Mouse (Mus musculus) neural tube, embryonic 13.5 days (tissue): ENCODE results near the gene Ptms. TPM values are rescaled to one million over a fixed set of nuclear protein-coding genes. Genes with fewer than 3 reads are reported as not detected.

ENCODE experiments used
- ATAC-seq: fragments of 200-750 bp; cut with Nextera tagmentation; 2 replicates; pipeline ENCODE4 v1.8.0; 2017; ENCODE audit warnings: low read depth, mild to moderate bottlenecking, moderate TSS enrichment, moderate library complexity
- H3K27ac ChIP-seq: fragments of 300-500 bp; sonication (generic); replicated peaks from 2 replicates; pipeline ENCODE4 v1.5.1; 2015; ENCODE audit warnings: moderate library complexity, mild to moderate bottlenecking, inconsistent platforms
- H3K27me3 ChIP-seq: fragments of 300-500 bp; sonication (generic); 2 replicates; pipeline ENCODE4 v1.6.1; 2015; ENCODE audit warnings: mild to moderate bottlenecking, inconsistent platforms
- H3K36me3 ChIP-seq: fragments of 300-500 bp; sonication (generic); 2 replicates; pipeline ENCODE4 v1.6.1; 2015; ENCODE audit warnings: mild to moderate bottlenecking, inconsistent platforms
- H3K4me1 ChIP-seq: fragments of 300-500 bp; sonication (generic); replicated peaks from 2 replicates; pipeline ENCODE4 v1.6.1; 2015; ENCODE audit warnings: inconsistent platforms
- H3K4me2 ChIP-seq: fragments of 300-500 bp; sonication (generic); 2 replicates; pipeline ENCODE4 v1.6.1; 2015; ENCODE audit warnings: inconsistent platforms, mild to moderate bottlenecking, moderate library complexity
- H3K4me3 ChIP-seq: fragments of 300-500 bp; sonication (generic); 2 replicates; pipeline ENCODE4 v1.5.1; 2015; ENCODE audit warnings: mild to moderate bottlenecking, inconsistent platforms
- H3K9ac ChIP-seq: fragments of 300-500 bp; sonication (generic); 2 replicates; pipeline ENCODE4 v1.6.1; 2015; ENCODE audit warnings: moderate library complexity, mild to moderate bottlenecking, inconsistent platforms
- H3K9me3 ChIP-seq: fragments of 300-500 bp; sonication (generic); 2 replicates; pipeline ENCODE4 v1.6.1; 2016; ENCODE audit warnings: inconsistent platforms
- WGBS: fragments of 180-500 bp; shearing (Covaris S2); methylation state at CpG from one replicate; pipeline ENCODE4 v1.1.7; 2015; 5-methylcytosine and 5-hydroxymethylcytosine counted together
- polyA plus RNA-seq: library from polyadenylated mRNA; unstranded; fragments of >200 nt; fragmentation: Nextera tagmentation; extraction: Ambion mirVana; gene quantifications from 2 replicates; pipeline ENCODE4 v1.2.1, GENCODE M21; 2015

The Ptms gene
- polyA plus RNA-seq, 1 experiment from 2014 or later: 797 TPM

- Histone ChIP-seq H3K27ac (no peak overlapping the region), H3K4me3 (no peak overlapping the region), H3K9ac (no peak overlapping the region), H3K4me1 (no peaks in the 10 kb centered on the region), H3K36me3 (peaks cover 10% of the 10 kb centered on the region), H3K27me3 (no peaks in the 10 kb centered on the region), H3K4me2 (no peak overlapping the region), H3K9me3 (no peaks in the 10 kb centered on the region)
- no peak for ATAC-seq
- 89% methylated on average over 3 of the region's 3 CpGs for WGBS
These were observed 23.6 kb upstream of the Ptms start for GRCm38 (mm10) chr6:124943526-124943925.

- no peak overlapping the region for H3K9ac ChIP-seq
- 94% methylated on average over 1 of the region's 1 CpGs for WGBS
- H3K9me3 ChIP-seq: no peaks in the 10 kb centered on the region
- H3K36me3 ChIP-seq: peaks cover 28% of the 10 kb centered on the region
- no peak overlapping the region for H3K27ac ChIP-seq
- H3K27me3 ChIP-seq: no peaks in the 10 kb centered on the region
- no peaks in the 10 kb centered on the region for H3K4me1 ChIP-seq
- H3K4me3 ChIP-seq: no peak overlapping the region
- no peak overlapping the region for H3K4me2 ChIP-seq
- no peak for ATAC-seq
These were observed 21.8 kb upstream of the Ptms start for GRCm38 (mm10) chr6:124941679-124942078.

GRCm38 (mm10) chr6:124938554-124938953 lies 18.7 kb upstream of the Ptms start:
- no peak overlapping the region for H3K4me3 ChIP-seq
- H3K27ac ChIP-seq: no peak overlapping the region
- peaks cover 13% of the 10 kb centered on the region; the same call in 1 of the 2 replicates for H3K4me1 ChIP-seq
- H3K9me3 ChIP-seq: no peaks in the 10 kb centered on the region
- no peak overlapping the region for H3K4me2 ChIP-seq
- no peak for ATAC-seq
- no peak overlapping the region for H3K9ac ChIP-seq
- H3K27me3 ChIP-seq: no peaks in the 10 kb centered on the region
- peaks cover 58% of the 10 kb centered on the region for H3K36me3 ChIP-seq
- WGBS: 94% methylated on average over 7 of the region's 7 CpGs

- Histone ChIP-seq H3K9ac (no peak overlapping the region), H3K9me3 (no peaks in the 10 kb centered on the region), H3K36me3 (peaks cover 63% of the 10 kb centered on the region), H3K4me3 (no peak overlapping the region), H3K27ac (no peak overlapping the region), H3K4me1 (peaks cover 21% of the 10 kb centered on the region), H3K27me3 (no peaks in the 10 kb centered on the region), H3K4me2 (no peak overlapping the region)
- no peak for ATAC-seq
- 87% methylated on average over 2 of the region's 2 CpGs for WGBS
These were observed 17.6 kb upstream of the Ptms start for GRCm38 (mm10) chr6:124937493-124937892.

GRCm38 (mm10) chr6:124936681-124937080 lies 16.8 kb upstream of the Ptms start:
- peaks cover 28% of the 10 kb centered on the region for H3K4me1 ChIP-seq
- H3K27me3 ChIP-seq: no peaks in the 10 kb centered on the region
- no peak for ATAC-seq
- H3K27ac ChIP-seq: no peak overlapping the region
- WGBS: 95% methylated on average over 1 of the region's 1 CpGs
- H3K9ac ChIP-seq: no peak overlapping the region
- H3K9me3 ChIP-seq: no peaks in the 10 kb centered on the region
- H3K4me3 ChIP-seq: no peak overlapping the region
- H3K4me2 ChIP-seq: no peak overlapping the region
- peaks cover 63% of the 10 kb centered on the region for H3K36me3 ChIP-seq

- no peak overlapping the region for H3K27ac ChIP-seq
- H3K4me1 ChIP-seq: peaks cover 36% of the 10 kb centered on the region
- H3K36me3 ChIP-seq: peaks cover 63% of the 10 kb centered on the region
- no peak overlapping the region for H3K4me3 ChIP-seq
- no peaks in the 10 kb centered on the region for H3K27me3 ChIP-seq
- no peak overlapping the region for H3K4me2 ChIP-seq
- no peak overlapping the region for H3K9ac ChIP-seq
- no peaks in the 10 kb centered on the region for H3K9me3 ChIP-seq
- WGBS: 93% methylated on average over 7 of the region's 7 CpGs
- ATAC-seq: no peak
These were observed 14.8 kb upstream of the Ptms start for GRCm38 (mm10) chr6:124934670-124935069.

- ATAC-seq: no peak
- H3K27me3 ChIP-seq: no peaks in the 10 kb centered on the region
- 96% methylated on average over 3 of the region's 3 CpGs for WGBS
- peaks cover 50% of the 10 kb centered on the region for H3K36me3 ChIP-seq
- H3K9ac ChIP-seq: no peak overlapping the region
- H3K4me2 ChIP-seq: peak overlapping the region; percentile 82; the same call in 1 of the 2 replicates
- no peaks in the 10 kb centered on the region for H3K9me3 ChIP-seq
- H3K4me3 ChIP-seq: peak overlapping the region; percentile 95; the same call in 1 of the 2 replicates
- peaks cover 39% of the 10 kb centered on the region for H3K4me1 ChIP-seq
- H3K27ac ChIP-seq: no peak overlapping the region
These were observed 13.2 kb upstream of the Ptms start for GRCm38 (mm10) chr6:124933127-124933526.

GRCm38 (mm10) chr6:124932314-124932695 lies 12.4 kb upstream of the Ptms start:
- H3K4me2 ChIP-seq: peak overlapping the region; percentile 82

GRCm38 (mm10) chr6:124931525-124932313 lies 11.8 kb upstream of the Ptms start:
- H3K9me3 ChIP-seq: no peaks in the 10 kb centered on the region
- peaks cover 39% of the 10 kb centered on the region for H3K4me1 ChIP-seq
- H3K36me3 ChIP-seq: peaks cover 36% of the 10 kb centered on the region
- ATAC-seq: peak; percentile 34
- H3K4me3 ChIP-seq: peak overlapping the region; percentile 95
- H3K27ac ChIP-seq: peak overlapping the region; percentile 97
- H3K9ac ChIP-seq: peak overlapping the region; percentile 99
- H3K27me3 ChIP-seq: no peaks in the 10 kb centered on the region
- peak overlapping the region; percentile 82 for H3K4me2 ChIP-seq
- WGBS: 1% methylated on average over 45 of the region's 48 CpGs

More at GRCm38 (mm10) chr6:124932314-124932695, 12.4 kb upstream of the Ptms start:
- no peaks in the 10 kb centered on the region for H3K27me3 ChIP-seq
- H3K9me3 ChIP-seq: no peaks in the 10 kb centered on the region
- peaks cover 39% of the 10 kb centered on the region for H3K4me1 ChIP-seq
- H3K4me3 ChIP-seq: peak overlapping the region; percentile 95
- H3K36me3 ChIP-seq: peaks cover 41% of the 10 kb centered on the region
- H3K9ac ChIP-seq: peak overlapping the region; percentile 99
- ATAC-seq: no peak
- H3K27ac ChIP-seq: peak overlapping the region; percentile 97
- WGBS: 50% methylated on average over 12 of the region's 12 CpGs

GRCm38 (mm10) chr6:124930754-124931524 lies 11.0 kb upstream of the Ptms start, which contains the start of gene Mlf2:
Gene Mlf2, plus strand, starts transcription at chr6:124931386.
- H3K27me3 ChIP-seq: no peaks in the 10 kb centered on the region
- WGBS: under 1% methylated on average over 54 of the region's 64 CpGs
- peak; percentile 95 for ATAC-seq
- H3K4me3 ChIP-seq: peak within 1 kb of the TSS; percentile 95
- peak within 1 kb of the TSS; percentile 97 for H3K27ac ChIP-seq
- H3K36me3 ChIP-seq: peaks cover 28% of the 10 kb centered on the region
- peaks cover 40% of the 10 kb centered on the region for H3K4me1 ChIP-seq
- peak within 1 kb of the TSS; percentile 82 for H3K4me2 ChIP-seq
- H3K9me3 ChIP-seq: no peaks in the 10 kb centered on the region
- peak within 1 kb of the TSS; percentile 99 for H3K9ac ChIP-seq

GRCm38 (mm10) chr6:124930231-124930630 lies 10.3 kb upstream of the Ptms start:
- peaks cover 21% of the 10 kb centered on the region for H3K36me3 ChIP-seq
- peak overlapping the region; percentile 97 for H3K27ac ChIP-seq
- WGBS: 52% methylated on average over 1 of the region's 1 CpGs
- ATAC-seq: no peak
- no peaks in the 10 kb centered on the region for H3K9me3 ChIP-seq
- peak overlapping the region; percentile 82 for H3K4me2 ChIP-seq
- peaks cover 47% of the 10 kb centered on the region for H3K4me1 ChIP-seq
- no peaks in the 10 kb centered on the region for H3K27me3 ChIP-seq
- peak overlapping the region; percentile 95 for H3K4me3 ChIP-seq
- peak overlapping the region; percentile 99 for H3K9ac ChIP-seq

- Histone ChIP-seq H3K4me3 (no peak overlapping the region), H3K9me3 (no peaks in the 10 kb centered on the region)
- ATAC-seq: no peak
These were observed 6.0 kb upstream of the Ptms start for GRCm38 (mm10) chr6:124925941-124926340.

More at GRCm38 (mm10) chr6:124925941-124926340, 6.0 kb upstream of the Ptms start:
- Histone ChIP-seq H3K27me3 (no peaks in the 10 kb centered on the region), H3K4me2 (no peak overlapping the region), H3K9ac (no peak overlapping the region), H3K4me1 (peaks cover 34% of the 10 kb centered on the region), H3K27ac (peak overlapping the region; percentile 54; the same call in 1 of the 2 replicates), H3K36me3 (no peaks in the 10 kb centered on the region)
- 57% methylated on average over 5 of the region's 5 CpGs for WGBS
